Mouse (Mus musculus) forebrain, embryonic 15.5 days (tissue): Measurements from ENCODE around the gene Gm20403. TPM values are rescaled to one million over a fixed set of nuclear protein-coding genes. Genes with fewer than 3 reads are reported as not detected.
"Not testable (repeated sequence)": the region's sequence is repeated elsewhere in the genome, so short reads cannot be mapped to it uniquely, and the experiment has no call there.

Experiments used
- ATAC-seq: fragments of 200-750 bp; cut with Nextera tagmentation; replicated peaks from 2 replicates; pipeline ENCODE4 v1.8.0; 2017; ENCODE audit warnings: mild to moderate bottlenecking, moderate TSS enrichment, moderate library complexity
- H3K27ac ChIP-seq: fragments of 300-500 bp; sonication (generic); replicated peaks from 2 replicates; pipeline ENCODE4 v1.5.1; 2015; ENCODE audit warnings: mild to moderate bottlenecking, inconsistent platforms
- H3K27me3 ChIP-seq: fragments of 300-500 bp; sonication (generic); 2 replicates; pipeline ENCODE4 v1.6.1; 2015; ENCODE audit warnings: inconsistent platforms
- H3K36me3 ChIP-seq: fragments of 300-500 bp; sonication (generic); 2 replicates; pipeline ENCODE4 v1.6.1; 2015; ENCODE audit warnings: mild to moderate bottlenecking, inconsistent platforms
- H3K4me1 ChIP-seq: fragments of 300-500 bp; sonication (generic); 2 replicates; pipeline ENCODE4 v1.6.1; 2015; ENCODE audit warnings: inconsistent platforms
- H3K4me2 ChIP-seq: fragments of 300-500 bp; sonication (generic); replicated peaks from 2 replicates; pipeline ENCODE4 v1.6.1; 2015; ENCODE audit warnings: mild to moderate bottlenecking, inconsistent platforms
- H3K4me3 ChIP-seq: fragments of 300-500 bp; sonication (generic); 2 replicates; pipeline ENCODE4 v1.5.1; 2015; ENCODE audit warnings: mild to moderate bottlenecking, inconsistent platforms
- H3K9ac ChIP-seq: fragments of 300-500 bp; sonication (generic); replicated peaks from 2 replicates; pipeline ENCODE4 v1.6.1; 2015; ENCODE audit warnings: mild to moderate bottlenecking, inconsistent platforms
- H3K9me3 ChIP-seq: fragments of 300-500 bp; sonication (generic); 2 replicates; pipeline ENCODE4 v1.6.1; 2016; ENCODE audit warnings: inconsistent platforms
- WGBS: fragments of 180-500 bp; shearing (Covaris S2); methylation state at CpG from one replicate; pipeline ENCODE4 v1.1.7; 2015; ENCODE audit warnings: mixed read lengths; 5-methylcytosine and 5-hydroxymethylcytosine counted together
- polyA plus RNA-seq: library from polyadenylated mRNA; unstranded; fragments of >200 nt; fragmentation: Nextera tagmentation; extraction: Ambion mirVana; gene quantifications from 2 replicates; pipeline ENCODE4 v1.2.1, GENCODE M21; 2015

Gene Gm20403
- polyA plus RNA-seq, 1 experiment from 2014 or later: not detected

DNA sequence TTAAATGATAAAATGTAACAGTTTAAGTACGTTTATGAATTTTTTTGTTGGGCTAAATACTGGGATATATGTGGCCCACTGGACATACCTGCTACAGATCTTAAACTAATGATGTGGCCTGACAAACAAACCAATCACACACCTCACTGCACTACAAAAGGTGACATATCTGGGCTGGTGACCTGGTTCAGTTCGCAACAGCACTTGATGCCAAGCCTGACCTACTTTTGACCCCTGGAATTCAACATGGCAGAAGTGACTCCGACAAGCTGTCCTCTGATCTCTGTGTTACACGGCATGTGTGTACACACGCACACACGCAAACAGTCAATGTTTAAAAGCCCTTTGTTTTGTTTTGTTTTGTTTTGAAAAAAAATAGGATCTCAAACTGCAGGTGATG lies 40.2 kb downstream of the Gm20403 start:
- no peak overlapping the region for H3K4me2 ChIP-seq
- ATAC-seq: no peak
- H3K9me3 ChIP-seq: no peaks in the 10 kb centered on the region
- WGBS: 70% methylated on average over 6 of the region's 6 CpGs
- no peak overlapping the region for H3K27ac ChIP-seq
- no peaks in the 10 kb centered on the region for H3K27me3 ChIP-seq
- H3K9ac ChIP-seq: no peak overlapping the region
- H3K36me3 ChIP-seq: peaks cover 4% of the 10 kb centered on the region; the same call in 1 of the 2 replicates
- H3K4me1 ChIP-seq: no peaks in the 10 kb centered on the region
- no peak overlapping the region for H3K4me3 ChIP-seq

GRCm38 (mm10) chr12:54942586-54943157 lies 43.7 kb downstream of the Gm20403 start:
- not testable (repeated sequence) for H3K9ac ChIP-seq, H3K9me3 ChIP-seq, ATAC-seq, H3K4me3 ChIP-seq, H3K27me3 ChIP-seq, H3K4me2 ChIP-seq, H3K27ac ChIP-seq, H3K4me1 ChIP-seq
- H3K36me3 ChIP-seq: peaks cover 11% of the 10 kb centered on the region; the same call in 1 of the 2 replicates
- WGBS: 90% methylated on average over 6 of the region's 6 CpGs

DNA sequence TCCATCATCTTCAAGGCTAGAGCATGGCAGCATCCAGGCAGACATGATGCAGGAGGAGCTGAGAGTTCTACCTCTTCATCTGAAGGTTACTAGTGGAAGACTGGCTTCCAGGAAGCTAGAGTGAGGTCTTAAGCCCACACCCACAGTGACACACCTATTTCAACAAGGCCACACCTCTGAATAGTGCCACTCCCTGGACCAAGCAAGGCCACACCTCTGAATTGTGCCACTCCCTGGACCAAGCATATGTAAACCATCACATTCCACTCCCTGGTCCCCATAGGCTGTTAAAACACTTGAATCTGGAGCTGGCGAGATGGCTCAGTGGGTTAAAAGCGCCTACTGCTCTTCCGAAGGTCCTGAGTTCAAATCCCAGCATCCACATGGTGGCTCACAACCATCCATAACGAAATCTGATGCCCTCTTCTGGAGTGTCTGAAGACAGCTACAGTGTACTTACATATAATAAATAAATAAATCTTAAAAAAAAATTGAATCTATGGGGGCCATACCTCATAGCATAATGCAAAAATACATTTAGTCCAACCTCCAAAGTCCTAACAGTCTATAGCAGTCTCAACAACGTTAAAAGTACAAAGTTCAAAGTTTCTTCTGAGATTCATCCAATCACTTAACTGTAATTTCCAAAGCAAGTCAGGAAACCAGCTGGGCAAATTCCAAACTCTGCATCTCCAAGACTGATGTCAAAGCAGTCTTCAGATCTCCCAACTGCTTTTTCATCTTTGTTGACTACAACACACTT lies 48.6 kb downstream of the Gm20403 start:
- not testable (repeated sequence) for H3K4me3 ChIP-seq, H3K27me3 ChIP-seq, H3K27ac ChIP-seq, H3K9me3 ChIP-seq, H3K9ac ChIP-seq, H3K4me2 ChIP-seq, H3K4me1 ChIP-seq, ATAC-seq
- peaks cover 10% of the 10 kb centered on the region; the same call in 1 of the 2 replicates for H3K36me3 ChIP-seq
- 93% methylated on average over 5 of the region's 5 CpGs for WGBS

Other genes with a start within 250 kb of the Gm20403 start
- gene Snx6, start 190.8 kb downstream of the Gm20403 start, polyA plus RNA-seq: 157 and 164 TPM in 2 replicates
- gene Cfl2, start 123.7 kb downstream of the Gm20403 start, polyA plus RNA-seq: 320 and 350 TPM in 2 replicates
- gene Baz1a, start 27.8 kb upstream of the Gm20403 start, polyA plus RNA-seq: 15.2 and 18.5 TPM in 2 replicates
- gene 2700097O09Rik, start 93.6 kb upstream of the Gm20403 start, polyA plus RNA-seq: 33.6 and 36.4 TPM in 2 replicates
- gene Srp54a, start 93.7 kb upstream of the Gm20403 start, polyA plus RNA-seq: 203 and 213 TPM in 2 replicates
- gene Fam177a, start 137.9 kb upstream of the Gm20403 start, polyA plus RNA-seq: 48.5 and 49.9 TPM in 2 replicates
- gene Srp54b, start 168.6 kb upstream of the Gm20403 start, polyA plus RNA-seq: 68.3 and 71.9 TPM in 2 replicates
- gene 1700047I17Rik2, start 213.1 kb upstream of the Gm20403 start, polyA plus RNA-seq: not detected in 2 replicates
- gene Srp54c, start 243.6 kb upstream of the Gm20403 start, polyA plus RNA-seq: 80.4 and 83.1 TPM in 2 replicates